Comparison of ENCODE assay signal across 19 mouse cellular contexts in genomic region chr12:58947879-58948278, GRCm38 (mm10).
DNase-seq lines count a peak whose midpoint lies in the region; ATAC-seq and TF ChIP-seq lines count a peak whose summit lies in the region.
"Had no signal": no experiment of that assay in that cellular context is flagged by ENCODE, and none has a peak within 500 bp of the region (broad histone marks: within the 10 kb centered on the region; RNA-seq: fewer than 3 reads in every experiment).

No protein-coding gene starts in this region.

- peak overlapping the region; percentile 31 for H3K27ac ChIP-seq in heart, embryonic 12.5 days (ENCODE audit: poor library complexity, severe bottlenecking)
- H3K27ac ChIP-seq in heart, embryonic 15.5 days = peak overlapping the region; percentile 35
- no peak overlapping the region for H3K27ac ChIP-seq in CH12.LX (ENCODE audit: insufficient read depth, low read depth)
- H3K27ac ChIP-seq: embryonic facial prominence, embryonic 10.5 days; embryonic facial prominence, embryonic 13.5 days; forebrain, embryonic 12.5 days; hindbrain, embryonic 10.5 days; hindbrain, embryonic 13.5 days; intestine, embryonic 15.5 days; kidney, embryonic 15.5 days had no signal

- DNase-seq in frontal cortex, postnatal 14 days (ENCODE audit: low spot score in 2 of 2) = no peak
- DNase-seq in heart, adult 8-10 months (ENCODE audit: low spot score) = no peak
- no peak for DNase-seq in heart, adult 11 months
- DNase-seq in CH12.LX (ENCODE audit: extremely low read depth) = no peak
- DNase-seq: cerebellum, adult 11-12 months had no signal

- peak; percentile 41; the same call in 1 of the 2 replicates for ATAC-seq in frontal cortex, adult (ENCODE audit: low TSS enrichment)
- peak; percentile 51; the same call in 1 of the 2 replicates for ATAC-seq in heart, embryonic 12.5 days (ENCODE audit: insufficient number of reproducible peaks, low FRiP score)
- 0 out of 2 replicates have a peak, but pooled peaks have one; percentile 58 for ATAC-seq in heart, embryonic 15.5 days (replicated peaks; ENCODE audit: insufficient number of reproducible peaks, insufficient read depth, low FRiP score, low read depth)
- no peak for ATAC-seq in granulocyte monocyte progenitor cell, adult 5-6 weeks (replicated peaks; ENCODE audit: poor library complexity, severe bottlenecking)
- ATAC-seq: forebrain, postnatal 0 days; hindbrain, embryonic 16.5 days; intestine, embryonic 15.5 days had no signal

- H3K4me2 ChIP-seq in heart, embryonic 12.5 days = peak overlapping the region; percentile 13; the same call in 1 of the 2 replicates
- H3K4me2 ChIP-seq in heart, embryonic 15.5 days = no peak overlapping the region
- no peak overlapping the region for H3K4me2 ChIP-seq in CH12.LX (ENCODE audit: insufficient read depth, low read depth, poor library complexity, severe bottlenecking)
- H3K4me2 ChIP-seq: embryonic facial prominence, embryonic 13.5 days; forebrain, embryonic 12.5 days; hindbrain, embryonic 13.5 days; intestine, embryonic 15.5 days; kidney, embryonic 15.5 days had no signal

- no peak overlapping the region for H3K4me3 ChIP-seq in heart, embryonic 12.5 days
- H3K4me3 ChIP-seq in heart, embryonic 15.5 days = no peak overlapping the region
- H3K4me3 ChIP-seq in CH12.LX (replicated peaks in 1 of 3; ENCODE audit: low read depth in 2 of 3, low read length in 2 of 3, poor library complexity in 1 of 3) = no peak overlapping the region
- H3K4me3 ChIP-seq: embryonic facial prominence, embryonic 10.5 days; embryonic facial prominence, embryonic 13.5 days; erythroblast, embryonic 14.5 days; forebrain, embryonic 12.5 days; hindbrain, embryonic 10.5 days; hindbrain, embryonic 13.5 days; intestine, embryonic 15.5 days; kidney, embryonic 15.5 days had no signal

- no peaks in the 10 kb centered on the region for H3K9me3 ChIP-seq in heart, embryonic 12.5 days (replicated peaks)
- H3K9me3 ChIP-seq in heart, embryonic 15.5 days (replicated peaks) = no peaks in the 10 kb centered on the region
- no peaks in the 10 kb centered on the region for H3K9me3 ChIP-seq in CH12.LX (replicated peaks; ENCODE audit: low read length)
- H3K9me3 ChIP-seq: embryonic facial prominence, embryonic 10.5 days; embryonic facial prominence, embryonic 13.5 days; forebrain, embryonic 12.5 days; hindbrain, embryonic 10.5 days; hindbrain, embryonic 13.5 days; intestine, embryonic 15.5 days; kidney, embryonic 15.5 days had no signal

- H3K4me1 ChIP-seq in heart, embryonic 12.5 days (replicated peaks) = 0 out of 2 replicates have a peak, but pooled peaks cover 6% of the 10 kb centered on the region
- H3K4me1 ChIP-seq in heart, embryonic 15.5 days (replicated peaks) = peaks cover 4% of the 10 kb centered on the region
- 0 out of 4 replicates have a peak, but pooled peaks cover 0 to 2% of the 10 kb centered on the region in 2 experiments for H3K4me1 ChIP-seq in CH12.LX (ENCODE audit: control insufficient read depth in 1 of 2, insufficient read depth in 2 of 2)
- H3K4me1 ChIP-seq: embryonic facial prominence, embryonic 10.5 days; embryonic facial prominence, embryonic 13.5 days; forebrain, embryonic 12.5 days; hindbrain, embryonic 10.5 days; hindbrain, embryonic 13.5 days; intestine, embryonic 15.5 days; kidney, embryonic 15.5 days had no signal

- no peak for TF ChIP-seq EP300 in CH12.LX (IDR thresholded peaks at IDR 0.05; ENCODE audit: low read length)

- WGBS in heart, embryonic 12.5 days = 45% methylated on average over 6 of the region's 6 CpGs
- WGBS in heart, embryonic 15.5 days = 44% methylated on average over 6 of the region's 6 CpGs

- no peak for TF ChIP-seq CTCF in CH12.LX (conservative IDR thresholded peaks at IDR 0.05 in 1 of 2, IDR thresholded peaks at IDR 0.05 in 1 of 2; ENCODE audit: low read depth in 2 of 2, low read length in 2 of 2)

- in situ Hi-C loops in CH12.LX (cut with MboI; ENCODE audit: low pct_ligation_motif_present, low pct_unique_long_range_greater_than_20kb, low sequenced_read_pairs) = loop anchor here (25.0 kb wide), 1 partner anchor 136 kb away; no protein-coding TSS in a partner anchor

- no peaks in the 10 kb centered on the region for H3K36me3 ChIP-seq in heart, embryonic 12.5 days
- H3K36me3 ChIP-seq in heart, embryonic 15.5 days = no peaks in the 10 kb centered on the region
- H3K36me3 ChIP-seq in CH12.LX (replicated peaks in 1 of 2; ENCODE audit: control insufficient read depth in 1 of 2, insufficient read depth in 1 of 2, low read length in 1 of 2) = no peaks in the 10 kb centered on the region
- H3K36me3 ChIP-seq: embryonic facial prominence, embryonic 10.5 days; embryonic facial prominence, embryonic 13.5 days; forebrain, embryonic 12.5 days; hindbrain, embryonic 10.5 days; hindbrain, embryonic 13.5 days; intestine, embryonic 15.5 days; kidney, embryonic 15.5 days had no signal

- dilution Hi-C loops in CH12.LX (cut with MboI; ENCODE audit: extremely low pct_ligation_motif_present, extremely low pct_unique_long_range_greater_than_20kb, low sequenced_read_pairs) = no loop called here

- H3K79me2 ChIP-seq in CH12.LX (replicated peaks; ENCODE audit: control insufficient read depth, extremely low read depth, insufficient read depth, poor library complexity, severe bottlenecking) = no peaks in the 10 kb centered on the region

- H3K27me3 ChIP-seq in heart, embryonic 12.5 days (replicated peaks) = no peaks in the 10 kb centered on the region
- H3K27me3 ChIP-seq in heart, embryonic 15.5 days = no peaks in the 10 kb centered on the region
- H3K27me3 ChIP-seq in CH12.LX (replicated peaks) = no peaks in the 10 kb centered on the region
- H3K27me3 ChIP-seq: embryonic facial prominence, embryonic 13.5 days; forebrain, embryonic 12.5 days; hindbrain, embryonic 13.5 days; intestine, embryonic 15.5 days; kidney, embryonic 15.5 days had no signal

- TF ChIP-seq RAD21 in CH12.LX (IDR thresholded peaks at IDR 0.05; ENCODE audit: low read depth, low read length) = no peak

- no peak overlapping the region for H3K9ac ChIP-seq in heart, embryonic 12.5 days
- no peak overlapping the region for H3K9ac ChIP-seq in heart, embryonic 15.5 days
- no peak overlapping the region for H3K9ac ChIP-seq in CH12.LX (ENCODE audit: insufficient read depth, low read depth)
- H3K9ac ChIP-seq: embryonic facial prominence, embryonic 13.5 days; forebrain, embryonic 12.5 days; forebrain, postnatal 0 days; hindbrain, embryonic 13.5 days; intestine, embryonic 15.5 days; kidney, embryonic 15.5 days had no signal

- TF ChIP-seq POLR2A in CH12.LX (IDR thresholded peaks at IDR 0.05; ENCODE audit: low read depth, low read length) = no peak

TF ChIP-seq in CH12.LX, 34 proteins besides CTCF, POLR2A, EP300 and RAD21:
- TF ChIP-seq ZNF384 (IDR thresholded peaks at IDR 0.05; ENCODE audit: low read depth, low read length) = 0 out of 2 replicates have a peak, but pooled peaks have one; percentile 9
- no peak for TF ChIP-seq TBP (conservative IDR thresholded peaks at IDR 0.05; ENCODE audit: low read depth, low read length)
- TF ChIP-seq KAT2A (IDR thresholded peaks at IDR 0.05; ENCODE audit: insufficient replicate concordance, low read length) = no peak
- TF ChIP-seq MAX (IDR thresholded peaks at IDR 0.05; ENCODE audit: low read length) = no peak
